Mouse (Mus musculus): ENCODE results near the gene Fam135a. TPM values are rescaled to one million over a fixed set of nuclear protein-coding genes. Genes with fewer than 3 reads are reported as not detected.

Gene Fam135a
- 14.7 and 18.5 TPM in 2 replicates for polyA plus RNA-seq (2015; fragmentation: Nextera tagmentation; extraction: Ambion mirVana)

DNA sequence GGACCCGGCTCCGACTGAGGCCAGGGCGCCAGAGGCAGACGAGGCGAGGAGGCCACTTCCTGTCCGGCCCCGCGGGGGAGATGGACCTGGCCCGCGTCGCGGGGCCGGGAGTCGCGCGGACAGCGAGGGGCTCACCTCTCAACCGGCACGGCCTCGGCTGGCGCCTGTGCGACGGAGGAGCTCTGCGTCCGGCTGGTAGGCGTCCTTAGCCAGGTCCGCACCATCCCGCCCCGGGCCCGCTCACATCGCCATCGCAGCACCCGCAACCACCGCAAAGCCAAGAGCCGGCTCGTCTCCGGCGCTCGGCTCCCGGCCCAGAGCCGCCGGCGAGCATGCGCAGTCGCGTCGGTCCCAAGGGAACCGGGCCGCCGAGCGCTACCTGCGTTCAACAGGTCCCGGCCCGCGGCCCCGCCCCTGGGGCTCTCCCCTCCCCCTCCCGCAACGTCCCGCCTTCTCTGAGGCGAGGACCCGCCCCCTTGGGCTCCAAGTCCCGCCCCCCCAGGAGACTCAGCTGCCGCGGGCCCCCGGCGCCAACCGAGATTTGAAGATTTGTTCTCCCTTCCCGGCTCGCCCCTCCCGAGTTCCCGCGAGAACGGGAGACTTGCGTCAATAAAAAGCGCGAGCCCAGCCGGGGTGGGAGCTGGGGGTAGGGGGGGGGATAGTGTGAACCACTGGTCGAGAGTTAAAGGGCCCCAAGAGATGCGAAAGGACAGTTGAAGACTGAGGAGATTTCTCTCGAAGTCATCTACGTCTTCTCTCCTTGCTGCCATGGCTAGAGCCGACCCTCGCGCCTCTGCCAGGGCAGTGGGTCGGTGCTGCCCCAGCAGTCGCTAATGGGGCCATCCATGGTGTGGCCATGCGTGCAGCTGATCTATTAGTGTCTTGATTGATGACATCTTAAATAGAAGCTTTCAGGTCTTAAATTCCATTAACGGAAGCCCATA lies at the start of gene Fam135a:
TSS of gene Fam135a (minus strand) at position 416 of the 944 bp plus-strand sequence.

DNA sequence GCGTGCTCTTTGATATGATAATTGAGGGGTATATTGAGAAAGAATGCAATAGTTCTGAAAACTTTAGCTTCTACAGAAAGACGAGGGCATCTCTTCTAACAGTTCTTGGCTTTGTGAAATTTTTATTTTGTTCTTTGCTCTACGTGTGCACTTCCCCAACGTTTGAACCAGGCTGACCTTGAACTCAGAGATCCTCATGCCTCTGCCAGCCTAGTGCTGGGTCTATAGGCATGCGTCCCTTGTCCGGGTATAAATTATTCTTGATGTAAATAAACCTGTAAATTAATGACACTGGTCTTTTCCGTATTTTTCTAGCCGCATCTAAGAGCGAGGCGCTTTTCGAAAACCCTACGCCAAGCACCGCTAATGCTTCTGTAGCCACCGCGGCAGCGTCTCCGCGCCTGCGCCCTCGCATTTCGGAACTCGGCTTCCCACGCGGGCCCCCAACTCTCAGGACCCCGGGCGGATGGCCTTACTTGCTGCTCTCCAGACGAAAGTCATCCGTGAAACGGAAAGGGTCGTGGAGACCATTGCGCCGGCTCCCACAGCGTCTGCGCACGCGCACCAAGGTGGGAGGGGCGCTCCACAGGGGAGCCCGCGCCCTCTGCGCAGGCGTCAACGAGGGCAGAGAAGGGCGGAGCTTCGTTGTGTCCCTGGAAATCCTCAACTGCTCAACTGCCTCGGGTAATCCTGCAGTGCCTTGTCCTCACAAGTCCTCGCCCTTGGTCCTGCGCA lies 94.9 kb downstream of the Fam135a start, which contains the start of gene Sdhaf4:
TSS of gene Sdhaf4 (minus strand) at position 587 of the 735 bp plus-strand sequence.

Other genes starting within 250 kb of the Fam135a start
- gene Smap1, start 178.0 kb downstream of the Fam135a start, polyA plus RNA-seq (2015; fragmentation: Nextera tagmentation; extraction: Ambion mirVana): 34.7 and 35.1 TPM in 2 replicates
- 134 and 135 TPM in 2 replicates for gene Sdhaf4, start 94.7 kb downstream of the Fam135a start, polyA plus RNA-seq (2015; fragmentation: Nextera tagmentation; extraction: Ambion mirVana)
- gene Col9a1, start 77.3 kb upstream of the Fam135a start, polyA plus RNA-seq (2015; fragmentation: Nextera tagmentation; extraction: Ambion mirVana): 0.28 and 4.5 TPM in 2 replicates